8 mouse cellular contexts compared by ENCODE assay signal in genomic region chr15:98934217-98934839, GRCm38 (mm10). TPM values are rescaled to one million over a fixed set of nuclear protein-coding genes. Genes with fewer than 3 reads are reported as not detected.
DNase-seq lines count a peak whose midpoint lies in the region; ATAC-seq and TF ChIP-seq lines count a peak whose summit lies in the region.

TSS of gene Tuba1b (minus strand) at chr15:98934565.

- intact Hi-C loops in gastrocnemius, adult 2 months (cut with DNase I) = loop anchor here (2.0 kb wide), 1 partner anchor 58 kb away; no protein-coding TSS in a partner anchor

- H3K36me3 ChIP-seq in hindbrain, embryonic 16.5 days (ENCODE audit: control insufficient read depth, insufficient read depth, low read length) = 0 out of 2 replicates have a peak, but pooled peaks cover 3% of the 10 kb centered on the region

- DNase-seq in ZHBTc4 (ENCODE audit: low read depth, low spot score) = peak; percentile 92
- DNase-seq in cerebellum, postnatal 4 days (ENCODE audit: low spot score in 2 of 2) = peak; percentile 81 to 90
- DNase-seq in gastrocnemius, adult 2 months = peak; percentile 95
- peak; percentile 86 to 94 for DNase-seq in left cerebral cortex, adult 18-20 months (ENCODE audit: low spot score in 2 of 2)
- DNase-seq in lung, postnatal 4 days = peak; percentile 94 to 98
- DNase-seq in retina, postnatal 1 day = peak; percentile 96
- peak; percentile 83 to 89 for DNase-seq in urinary bladder, adult 18-20 months (ENCODE audit: low spot score in 2 of 2)

- H3K9me3 ChIP-seq in hindbrain, embryonic 16.5 days (ENCODE audit: control insufficient read depth, low read length) = no peaks in the 10 kb centered on the region

- under 1% methylated on average over 39 of the region's 58 CpGs for WGBS in hindbrain, embryonic 16.5 days

- peak within 1 kb of the TSS; percentile 86 for H3K4me2 ChIP-seq in hindbrain, embryonic 16.5 days (ENCODE audit: low read length)

- H3K4me3 ChIP-seq in gastrocnemius, adult 2 months = peak within 1 kb of the TSS; percentile 85
- peak within 1 kb of the TSS; percentile 67 for H3K4me3 ChIP-seq in hindbrain, embryonic 16.5 days (ENCODE audit: low read length)

- H3K4me1 ChIP-seq in hindbrain, embryonic 16.5 days (ENCODE audit: control insufficient read depth, insufficient read depth, low read depth, low read length) = peaks cover 22% of the 10 kb centered on the region

- peak within 1 kb of the TSS; percentile 91 for H3K9ac ChIP-seq in hindbrain, embryonic 16.5 days (ENCODE audit: low read depth, low read length)

- no peaks in the 10 kb centered on the region for H3K27me3 ChIP-seq in hindbrain, embryonic 16.5 days (replicated peaks; ENCODE audit: control insufficient read depth, insufficient read depth, low read length)

- peak; percentile 24; the same call in 1 of the 2 replicates for TF ChIP-seq CTCF in gastrocnemius, adult 2 months (IDR thresholded peaks at IDR 0.05)

- H3K27ac ChIP-seq in gastrocnemius, adult 2 months = peak within 1 kb of the TSS; percentile 92
- H3K27ac ChIP-seq in hindbrain, embryonic 16.5 days (ENCODE audit: low read depth, low read length) = peak within 1 kb of the TSS; percentile 98

- peak; percentile 96 for ATAC-seq in hindbrain, embryonic 16.5 days

RNA-seq across cellular contexts. Expression of gene Tuba1b, which starts in this region (rescaled TPM):
- total RNA-seq in gastrocnemius, adult 2 months (2021) = 10 to 100 TPM; 15.8 to 33.9 TPM
- 1,672 and 1,683 TPM in 2 replicates for polyA plus RNA-seq in hindbrain, embryonic 16.5 days (2015; fragmentation: Nextera tagmentation; extraction: Ambion mirVana)
- 100 to 1,000 TPM; 584 to 602 TPM for total RNA-seq in left cerebral cortex, adult 18-20 months (2021)

Comparison
In these comparisons a context has a peak if more than half of its experiments do, and no peak if none do; other contexts are left out.
1. Peak in every context shown above with its lines: DNase-seq, ATAC-seq, H3K4me3 ChIP-seq and H3K27ac ChIP-seq.
2. RNA of gene Tuba1b (total RNA-seq): 584 to 602 TPM in left cerebral cortex, adult 18-20 months; 15.8 to 33.9 TPM in gastrocnemius, adult 2 months; every median in the first group is over 10 times any median in the second.